Mouse (Mus musculus): ENCODE measurements around the gene Wwox.

Wwox gene

DNA sequence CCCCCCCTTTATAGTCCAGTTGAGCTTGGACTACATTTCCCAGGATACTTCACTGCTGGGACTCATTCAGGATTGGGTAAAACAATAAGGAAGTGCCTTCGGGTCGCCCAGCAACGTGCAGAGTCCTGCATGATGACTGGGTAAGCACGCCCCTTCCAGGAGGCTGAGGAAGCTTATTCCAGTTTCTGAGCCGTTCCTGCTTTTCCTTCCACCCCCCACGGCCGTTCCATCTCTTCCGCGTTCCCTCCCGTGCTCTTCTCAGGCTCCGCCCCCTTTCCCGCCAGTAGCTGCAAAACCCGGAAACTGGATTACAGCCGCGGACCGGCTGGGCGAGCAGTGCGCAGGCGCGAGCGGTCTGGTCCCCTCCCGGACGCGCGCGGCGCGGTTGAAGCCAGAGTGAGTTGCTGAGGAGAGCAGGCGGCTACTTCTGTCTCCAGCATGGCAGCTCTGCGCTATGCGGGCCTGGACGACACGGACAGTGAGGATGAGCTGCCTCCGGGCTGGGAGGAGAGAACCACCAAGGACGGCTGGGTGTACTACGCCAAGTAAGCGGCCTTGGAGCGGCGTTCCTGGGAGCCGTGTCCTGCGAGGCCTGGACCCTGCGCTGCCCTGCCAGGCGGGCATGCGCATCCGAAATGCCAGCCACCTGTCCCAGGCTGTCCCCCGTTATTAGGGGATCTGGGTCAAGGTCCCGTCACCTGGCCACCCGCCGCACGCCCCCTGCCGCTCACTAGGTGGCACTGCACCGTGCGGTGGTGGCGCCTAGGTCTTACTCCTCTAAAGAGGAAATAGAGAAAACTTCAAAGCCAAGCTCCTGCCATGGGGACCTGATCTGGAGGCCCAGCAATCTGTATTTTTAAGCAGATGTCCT lies at the start of gene Wwox:
Wwox (plus strand) TSS at position 322 of the 871 bp plus-strand sequence.
- DNase-seq (ENCODE audit: extremely low spot score) = peak; percentile 100

DNA sequence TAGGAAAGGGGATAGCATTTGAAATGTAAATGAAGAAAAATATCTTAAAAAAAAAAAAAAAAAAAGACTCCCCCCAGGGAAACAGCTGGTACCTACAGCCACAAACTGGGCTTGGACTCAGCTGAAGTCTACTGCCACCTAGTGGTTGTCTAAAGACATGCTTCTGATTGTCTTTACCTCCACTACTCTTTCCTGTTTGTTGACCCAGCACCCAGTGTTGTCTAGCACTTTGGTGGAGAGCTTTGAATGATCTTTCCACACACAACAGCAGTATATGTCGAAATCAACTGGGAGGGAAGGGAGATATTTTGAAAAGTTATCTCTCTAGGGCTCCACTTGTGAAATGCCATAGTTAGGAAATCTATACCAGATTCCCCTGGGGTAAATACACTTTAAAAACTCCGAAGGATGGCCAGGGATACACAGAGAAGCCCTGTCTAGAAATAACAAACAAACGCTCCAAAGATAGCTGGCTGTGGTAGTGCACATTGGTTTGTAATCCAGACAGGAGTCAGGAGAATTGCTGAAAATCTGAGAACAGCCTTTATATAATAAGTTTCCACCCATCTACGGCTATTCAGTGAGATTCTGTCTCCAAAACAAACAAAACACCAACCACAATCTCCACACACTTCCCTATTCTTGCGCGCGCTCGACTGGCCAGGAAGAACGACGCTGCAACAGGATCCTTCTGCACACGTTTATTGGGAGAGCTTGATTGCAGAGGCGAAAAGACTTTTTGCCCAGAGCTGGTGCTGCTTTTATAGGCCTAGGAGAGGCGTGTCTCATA lies 48.8 kb upstream of the Wwox start:
- no peak for DNase-seq (ENCODE audit: extremely low spot score)

DNA sequence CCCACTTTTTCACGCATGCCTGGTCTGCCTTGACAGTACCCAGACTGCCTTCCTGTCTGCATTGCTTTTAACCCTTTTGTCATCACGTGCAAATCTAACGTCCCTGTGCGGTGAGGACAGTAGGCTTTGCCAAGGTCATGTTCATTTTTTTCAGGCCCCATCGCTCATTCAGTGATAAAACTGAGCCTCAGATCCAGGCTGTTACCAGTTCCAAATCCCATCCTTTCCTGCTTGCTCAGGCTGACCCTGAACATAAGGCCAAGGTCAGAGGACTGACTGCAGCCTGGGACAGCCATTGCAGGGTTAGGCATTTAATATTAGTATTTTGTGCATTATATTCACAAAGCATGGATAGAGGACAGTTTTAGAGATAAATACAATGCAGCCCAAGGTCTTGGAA lies 41.1 kb upstream of the Wwox start:
- no peak for DNase-seq (ENCODE audit: extremely low spot score)

DNA sequence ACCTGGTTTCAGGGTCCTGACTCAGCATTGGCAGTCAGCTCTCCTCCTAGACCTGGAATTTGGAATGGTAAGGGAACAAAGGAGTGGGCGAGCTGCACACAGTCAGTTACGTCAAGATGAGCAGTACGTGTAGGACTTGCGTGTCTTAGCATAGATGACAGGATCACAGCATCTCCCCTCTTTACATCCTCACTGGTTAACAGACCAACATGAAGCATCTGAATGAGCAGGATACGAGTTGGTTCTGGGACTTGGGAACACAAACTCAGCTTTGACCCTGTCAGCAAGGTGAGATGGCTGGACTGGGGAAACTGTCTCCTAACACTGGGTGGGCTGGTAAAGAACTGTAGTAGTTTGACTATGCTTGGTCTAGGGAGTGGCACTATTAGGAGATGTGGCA lies 40.2 kb upstream of the Wwox start:
- DNase-seq (ENCODE audit: extremely low spot score) = no peak

DNA sequence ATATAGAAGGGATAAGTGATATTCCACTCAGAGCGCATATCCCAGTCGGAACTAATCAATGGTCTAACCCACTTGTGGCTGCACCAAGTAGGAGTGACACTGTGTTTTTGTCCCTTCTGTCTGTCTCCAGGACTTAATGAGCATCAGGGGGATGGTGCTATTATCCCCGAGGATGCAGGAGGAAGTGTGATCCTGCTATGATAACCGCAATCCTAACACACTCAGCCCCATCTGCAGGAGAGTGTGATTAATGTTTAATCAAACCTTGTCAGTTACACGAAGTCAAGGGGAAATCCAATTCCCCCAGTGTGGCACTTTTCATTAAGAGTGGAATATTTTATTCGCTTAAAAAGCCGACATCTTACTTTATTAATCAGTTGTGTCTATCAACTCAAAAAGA lies 37.8 kb upstream of the Wwox start:
- DNase-seq (ENCODE audit: extremely low spot score) = no peak

DNA sequence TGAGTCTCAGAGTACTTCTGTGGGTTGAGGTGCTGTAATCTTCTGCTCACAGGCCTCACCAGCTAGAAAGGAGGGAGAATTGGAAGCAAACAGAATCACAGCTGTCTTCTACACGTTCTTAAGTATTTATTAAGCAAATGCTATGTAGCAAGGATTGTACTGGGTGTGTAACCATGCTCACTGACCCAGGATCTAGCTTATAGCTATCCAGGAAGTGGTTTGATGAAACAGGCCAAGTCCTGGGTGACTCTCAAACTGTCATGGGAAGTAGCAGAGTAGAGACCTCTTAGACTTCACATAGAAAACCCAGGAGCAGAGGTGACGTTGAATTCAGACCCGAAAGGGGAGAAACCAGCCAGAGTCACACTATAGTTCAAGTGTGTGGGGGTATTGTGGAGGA lies 28.0 kb upstream of the Wwox start:
- no peak for DNase-seq (ENCODE audit: extremely low spot score)

DNA sequence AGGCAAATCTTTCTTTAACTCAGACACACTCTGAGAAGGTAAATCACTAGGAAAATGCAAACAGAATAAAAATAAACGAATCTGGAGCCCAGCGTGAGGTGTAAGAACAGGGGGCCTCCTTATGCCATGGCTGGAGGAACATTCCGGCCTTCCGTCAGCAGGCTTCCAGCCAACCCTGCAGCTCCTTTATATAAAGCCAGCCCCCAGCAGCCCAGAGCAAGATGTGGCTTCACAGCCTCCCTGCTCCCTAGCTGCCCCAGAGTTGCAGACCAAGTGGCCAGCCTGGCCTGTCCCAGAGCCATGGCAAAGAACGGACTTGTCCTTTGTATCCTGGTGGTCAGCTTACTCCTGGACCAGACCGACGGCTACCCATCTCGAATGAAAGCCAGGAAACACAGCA lies 21.7 kb upstream of the Wwox start, which contains the start of gene Clec3a:
Clec3a (plus strand) TSS at position 301 of the 400 bp plus-strand sequence.
- DNase-seq (ENCODE audit: extremely low spot score) = no peak

DNA sequence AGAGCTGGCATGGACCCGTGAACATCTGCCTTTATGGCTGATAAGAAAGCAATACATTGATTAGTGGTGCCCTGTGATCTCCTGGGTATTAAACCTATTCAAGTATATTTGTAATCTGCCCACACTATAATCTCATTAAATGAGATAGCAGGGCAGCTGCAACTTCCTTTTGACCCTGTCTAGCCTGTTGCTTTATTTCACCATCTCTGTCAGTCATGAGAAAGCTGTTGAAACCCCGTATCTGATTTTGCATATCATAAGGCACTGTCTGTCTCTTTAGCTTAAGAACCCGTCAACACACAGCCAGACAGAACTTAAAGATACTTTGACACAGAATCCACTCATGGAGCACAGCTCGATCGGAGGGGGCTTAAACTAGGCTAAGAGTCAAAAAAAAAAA lies 21.0 kb upstream of the Wwox start:
- no peak for DNase-seq (ENCODE audit: extremely low spot score)

DNA sequence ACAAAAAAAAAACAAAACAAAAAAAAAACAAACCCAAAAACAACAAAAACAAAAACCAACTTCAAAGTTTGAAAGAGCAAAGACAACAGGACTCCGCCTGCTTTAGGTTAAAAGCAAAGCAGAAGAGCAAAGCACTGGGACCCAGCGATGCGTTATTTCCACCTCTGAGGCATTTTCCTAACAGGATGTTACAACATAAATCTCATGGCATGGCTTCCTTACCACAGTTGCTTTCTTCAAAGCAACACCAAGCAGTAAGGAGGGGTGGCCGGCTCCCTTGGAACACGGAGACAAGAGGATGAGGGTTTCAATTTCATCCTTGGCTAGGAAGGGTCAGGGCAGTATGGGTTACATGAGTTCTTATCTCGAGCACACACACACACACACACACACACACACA lies 20.6 kb upstream of the Wwox start:
- no peak for DNase-seq (ENCODE audit: extremely low spot score)

DNA sequence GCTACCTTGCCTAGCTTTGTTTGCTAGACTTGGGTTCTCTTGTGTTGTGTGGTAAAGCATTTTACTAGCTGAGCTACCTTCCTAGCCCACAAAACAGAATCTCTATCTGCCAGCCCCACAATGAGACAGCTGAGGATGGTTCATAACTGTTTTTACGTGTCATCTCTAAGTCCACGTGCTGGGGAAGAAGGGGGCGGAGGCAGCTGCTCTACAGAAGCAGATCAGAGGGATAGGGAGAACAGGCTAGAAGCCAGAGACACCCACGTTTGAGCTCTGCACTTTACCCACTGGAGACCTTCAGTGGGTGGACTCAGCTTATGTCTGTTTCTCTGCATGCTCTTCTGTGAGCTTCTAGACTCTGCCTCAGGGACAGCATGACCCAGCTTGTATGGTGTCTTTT lies 17.9 kb upstream of the Wwox start:
- DNase-seq (ENCODE audit: extremely low spot score) = no peak

DNA sequence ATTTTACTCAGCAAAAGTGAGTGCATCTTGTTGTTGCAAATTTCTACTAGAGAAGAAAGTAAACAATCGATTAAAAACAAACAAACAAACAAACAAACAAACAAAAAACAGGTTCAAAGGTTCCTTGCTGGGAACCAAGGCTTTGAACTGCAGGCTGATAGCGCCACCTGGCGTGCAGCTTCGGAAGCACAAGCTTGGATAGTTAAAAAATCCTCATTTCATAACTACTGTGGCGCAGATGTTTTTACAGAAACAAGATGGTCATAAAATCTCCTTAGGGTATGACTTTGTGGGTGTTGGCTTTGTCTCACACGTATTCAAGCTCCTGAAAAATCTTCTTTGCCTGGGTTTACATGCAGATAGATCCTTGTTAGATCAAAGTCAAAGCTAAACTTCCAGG lies 1.2 kb upstream of the Wwox start:
- DNase-seq (ENCODE audit: extremely low spot score) = peak; percentile 55

DNA sequence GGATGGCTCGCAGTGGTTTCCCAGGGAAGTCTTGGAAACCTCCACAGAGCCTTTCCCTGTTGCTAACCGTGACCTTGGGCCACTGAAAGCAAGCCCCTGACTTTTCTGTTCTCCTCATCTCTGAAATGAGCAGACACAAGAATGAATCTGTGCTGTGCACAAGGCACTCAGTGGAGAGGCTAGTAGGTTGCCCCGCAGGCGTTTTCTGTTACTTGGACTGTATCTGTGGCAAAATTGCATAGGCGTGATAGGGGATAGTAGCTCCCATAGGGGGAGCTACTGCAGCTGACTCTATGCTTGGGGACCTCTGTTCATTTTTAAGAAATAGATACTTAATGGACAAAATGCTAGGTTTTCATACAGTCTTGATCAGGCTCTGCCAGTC lies 742 bp downstream of the Wwox start:
- DNase-seq (ENCODE audit: extremely low spot score) = no peak

DNA sequence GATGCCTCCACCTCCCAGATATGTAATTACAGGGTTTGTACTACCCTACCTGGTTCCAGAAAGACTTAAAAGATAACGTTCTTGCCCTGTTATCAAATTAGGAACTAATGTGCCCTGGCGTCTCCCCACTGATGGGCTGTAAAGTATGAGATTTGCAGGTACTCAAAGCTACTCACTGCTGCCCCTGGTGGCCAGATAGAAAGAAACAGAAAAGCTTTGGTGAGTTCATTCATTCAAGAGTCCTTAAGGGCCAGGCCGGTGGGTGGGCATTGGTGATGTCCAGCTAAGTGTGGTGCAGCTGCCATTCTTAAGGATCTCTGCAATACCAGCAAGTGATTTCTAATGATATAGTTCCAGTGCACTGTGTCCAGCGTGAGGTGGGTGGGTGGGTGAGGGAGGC lies 2.2 kb downstream of the Wwox start:
- DNase-seq (ENCODE audit: extremely low spot score) = no peak

DNA sequence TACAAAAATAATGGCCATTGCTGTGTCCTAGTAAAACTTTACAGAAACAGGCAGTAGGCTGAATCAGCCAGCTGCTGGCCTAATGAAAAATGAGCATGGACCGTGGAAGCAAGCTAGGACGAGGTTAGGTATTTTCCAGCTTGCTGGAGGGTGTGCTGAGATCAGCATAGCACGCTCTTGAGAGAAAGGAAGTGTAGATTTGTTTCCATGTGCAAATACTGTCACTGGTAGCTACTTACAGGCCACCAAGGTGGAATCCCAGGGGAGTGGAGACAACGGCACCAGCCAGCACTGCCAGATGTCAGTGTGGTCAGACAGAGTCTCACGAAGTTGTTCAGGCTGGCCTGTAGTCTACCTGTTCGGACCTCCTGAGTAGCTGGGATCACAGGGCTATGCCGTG lies 7.4 kb downstream of the Wwox start:
- no peak for DNase-seq (ENCODE audit: extremely low spot score)

DNA sequence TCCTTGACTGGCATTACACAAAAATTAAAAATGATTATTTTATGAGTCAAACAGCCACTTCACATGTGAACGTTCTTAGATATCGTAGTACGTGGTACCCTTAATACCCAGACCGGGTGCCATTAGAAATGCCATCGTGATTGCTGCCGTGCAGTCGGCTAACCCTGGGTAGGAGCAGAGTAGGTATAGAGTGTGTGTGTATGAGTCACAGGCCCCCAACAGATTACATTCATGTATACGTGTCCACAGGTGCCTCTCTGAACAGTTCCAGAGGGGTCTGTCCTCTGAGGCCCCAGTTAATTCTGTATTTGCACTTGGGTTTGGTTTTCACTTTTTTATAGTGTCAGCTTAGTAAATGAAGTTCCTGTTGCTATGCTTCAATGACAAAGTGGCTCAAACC lies 12.8 kb downstream of the Wwox start:
- DNase-seq (ENCODE audit: extremely low spot score) = no peak

DNA sequence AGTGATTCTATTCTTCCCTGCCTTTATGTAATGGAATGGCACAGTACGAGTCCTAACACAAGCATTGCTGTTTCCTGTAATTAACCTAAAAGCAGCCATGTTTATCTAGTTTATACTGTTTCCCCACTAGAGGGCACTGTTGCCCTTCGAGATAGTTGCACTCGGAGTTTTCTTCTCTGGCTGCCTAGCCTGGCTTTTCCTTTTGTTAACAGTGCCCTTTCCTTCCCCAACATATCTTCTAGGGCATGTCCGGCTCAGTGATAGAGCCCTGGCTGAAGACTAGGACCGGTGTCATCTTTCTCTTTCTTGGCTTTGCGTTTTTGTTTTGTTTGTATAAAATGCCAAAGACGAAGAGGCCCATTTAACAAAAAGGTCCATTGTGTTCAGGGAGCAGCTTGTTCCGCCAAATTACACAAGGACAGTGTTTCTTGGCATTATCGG lies 13.3 kb downstream of the Wwox start:
- DNase-seq (ENCODE audit: extremely low spot score) = peak; percentile 85

DNA sequence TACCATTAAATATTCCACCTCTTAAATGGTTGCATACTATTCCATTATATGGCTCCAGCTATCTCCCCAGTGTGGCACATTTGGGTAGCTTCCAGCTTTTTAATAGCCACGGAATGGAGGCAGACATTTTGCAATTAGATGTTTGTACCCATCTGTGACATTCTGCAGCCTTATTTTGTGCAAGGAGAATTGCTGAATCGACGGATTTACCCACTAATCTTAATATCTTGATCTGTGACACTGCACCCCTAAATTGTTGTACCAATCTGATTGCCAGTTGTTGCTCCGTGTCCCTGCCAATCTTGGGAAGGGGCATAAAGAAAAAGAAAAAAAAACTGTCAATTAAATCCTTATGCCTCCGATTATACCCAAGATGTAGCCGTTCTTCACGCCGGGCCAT lies 15.8 kb downstream of the Wwox start:
- no peak for DNase-seq (ENCODE audit: extremely low spot score)

DNA sequence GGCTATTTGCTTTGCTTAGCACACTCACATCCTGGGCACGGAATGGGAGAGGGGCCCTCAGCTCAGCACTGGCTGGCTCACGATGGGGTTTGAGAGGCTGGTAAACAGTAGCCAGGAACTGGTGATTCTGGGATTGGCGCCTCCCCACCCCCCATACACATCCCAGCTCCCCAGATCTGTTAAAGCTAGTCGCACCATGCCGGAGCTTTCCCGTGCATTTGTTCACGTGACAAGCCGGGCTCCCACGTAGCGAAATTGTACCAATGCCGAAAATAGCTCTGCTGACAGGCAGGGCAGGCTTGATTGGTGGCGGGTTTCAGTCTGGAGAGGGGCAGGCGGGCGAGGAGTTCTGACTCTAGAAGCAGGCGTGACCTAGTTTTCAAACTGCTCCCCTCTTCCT lies 16.5 kb downstream of the Wwox start:
- DNase-seq (ENCODE audit: extremely low spot score) = no peak

DNA sequence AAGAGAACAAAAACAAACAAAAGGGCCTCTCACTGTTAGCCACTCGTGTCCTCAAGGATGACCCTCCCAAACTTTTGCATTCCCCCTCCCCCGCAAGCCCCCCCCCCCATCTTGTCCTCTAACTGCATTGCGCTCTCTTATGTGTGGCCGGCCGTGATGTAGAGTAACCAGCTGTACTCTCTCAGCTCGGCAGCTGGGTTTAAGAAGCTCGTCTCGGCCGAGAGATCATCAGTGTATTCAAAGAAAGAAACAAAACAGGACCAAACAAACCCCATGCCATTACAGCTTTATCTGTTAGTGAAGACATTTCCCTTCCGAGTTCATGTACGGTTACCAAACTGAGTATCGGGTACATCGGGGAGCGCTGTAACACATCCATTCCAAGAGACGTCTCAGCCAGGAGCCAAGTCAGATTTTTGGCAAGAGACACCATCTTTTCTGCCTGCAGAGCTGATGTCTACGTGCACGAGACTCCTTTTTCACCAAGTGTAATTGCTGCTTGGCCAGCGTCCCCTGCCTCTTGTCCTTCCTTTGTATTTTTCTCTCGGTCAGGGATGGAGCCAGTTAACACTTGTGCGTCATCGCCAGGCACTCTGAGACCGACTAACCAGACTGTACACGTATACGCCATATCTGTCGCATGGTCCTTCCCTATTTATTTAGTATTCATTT lies 18.8 kb downstream of the Wwox start:
- DNase-seq (ENCODE audit: extremely low spot score) = no peak

DNA sequence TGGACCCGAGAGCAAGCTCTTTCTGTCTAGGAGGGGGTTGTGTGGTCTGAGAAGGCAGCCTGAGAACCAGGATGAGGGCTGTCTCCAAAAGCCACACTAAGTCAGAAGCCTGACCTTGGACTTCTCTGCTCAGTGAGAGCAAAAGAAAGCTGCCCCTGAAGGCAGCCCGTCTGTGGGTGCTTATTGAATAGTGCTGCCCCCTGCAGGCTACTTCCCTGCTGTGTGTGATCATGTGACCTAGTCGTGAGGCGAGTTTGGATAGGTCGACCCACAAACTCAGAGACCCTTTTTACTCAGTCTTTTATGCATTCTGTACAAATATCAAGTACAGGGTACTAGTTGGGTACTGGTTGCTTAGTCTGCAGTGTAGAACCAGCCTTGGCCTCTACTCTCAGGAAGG lies 21.1 kb downstream of the Wwox start:
- no peak for DNase-seq (ENCODE audit: extremely low spot score)

DNA sequence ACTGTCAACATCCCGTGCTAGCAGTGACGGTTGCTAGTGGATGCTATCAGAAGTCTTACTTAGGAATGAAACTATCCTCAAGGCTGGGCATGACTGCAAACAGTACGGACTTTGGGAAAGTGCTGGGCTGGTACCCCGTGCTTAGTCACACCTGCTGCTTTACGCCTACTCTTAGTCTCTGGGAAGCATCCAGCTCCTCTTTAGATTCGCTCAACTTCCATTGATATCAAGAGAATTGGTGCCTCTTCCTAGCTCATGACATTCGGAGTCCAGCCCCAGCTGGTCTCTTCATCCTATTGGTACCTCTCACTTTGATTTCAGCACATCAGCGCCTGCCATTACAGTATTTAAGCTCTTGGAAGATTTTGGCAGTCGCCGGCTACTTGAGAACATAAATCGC lies 23.1 kb downstream of the Wwox start:
- DNase-seq (ENCODE audit: extremely low spot score) = no peak

DNA sequence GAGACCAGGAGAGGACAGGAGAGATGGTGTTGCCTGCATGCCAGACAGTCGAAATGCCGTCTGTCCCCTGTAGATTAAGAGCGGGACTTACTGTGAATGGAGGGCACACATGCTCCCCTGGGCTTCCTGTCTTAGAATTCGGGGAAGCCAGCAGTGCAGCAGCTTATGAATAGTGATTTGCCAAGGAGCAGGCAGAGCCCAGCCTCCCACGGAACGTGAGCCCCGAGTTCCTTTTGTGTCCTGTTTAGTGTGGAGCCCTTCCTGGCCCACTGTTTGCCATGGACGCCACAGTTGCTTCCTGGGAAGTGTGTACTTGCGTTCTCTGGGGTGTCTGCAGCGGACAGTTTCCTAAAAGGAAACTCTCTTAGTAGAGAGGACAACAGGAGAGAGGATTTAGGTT lies 23.9 kb downstream of the Wwox start:
- DNase-seq (ENCODE audit: extremely low spot score) = no peak
